Mouse (Mus musculus): ENCODE data around the gene Vmn1r172.
"Not testable (repeated sequence)": the region's sequence is repeated elsewhere in the genome, so short reads cannot be mapped to it uniquely, and the experiment has no call there.

The Vmn1r172 gene

GRCm38 (mm10) chr7:23658016-23658415 lies at the start of gene Vmn1r172:
Vmn1r172 (plus strand) TSS chr7:23658316.
- DNase-seq = no peak

GRCm38 (mm10) chr7:23630422-23630821 lies 27.7 kb upstream of the Vmn1r172 start, which contains the start of gene Vmn1r171:
Vmn1r171 (plus strand) TSS chr7:23630722.
- DNase-seq = no peak

GRCm38 (mm10) chr7:23700403-23700802 lies 42.3 kb downstream of the Vmn1r172 start, which contains the start of gene Vmn1r173:
Vmn1r173 (plus strand) TSS chr7:23700703.
- not testable (repeated sequence) for DNase-seq

All from kidney, postnatal 36 days (tissue).